Mouse (Mus musculus) liver, embryonic 14.5 days (tissue): ENCODE measurements at regions not wholly inside any gene's neighbourhood (a gene's known extent, or its start where the extent isn't known, plus 50 kb on each side); places are given as distances from the start of the nearest gene placed in this dataset.

ENCODE experiments used
- ATAC-seq: fragments of 200-750 bp; cut with Nextera tagmentation; 2 replicates; pipeline ENCODE4 v1.8.0; 2017; ENCODE audit warnings: moderate number of reproducible peaks, mild to moderate bottlenecking, moderate library complexity; ENCODE audit not compliant: insufficient read depth
- DNase-seq, 3 experiments: peaks; one replicate each; pipeline ENCODE4 v3.0.0-alpha.2; 2012 to 2013; ENCODE audit warnings: low read depth in 3 of 3, low spot score in 3 of 3
- H3K27ac ChIP-seq: fragments of 300-500 bp; sonication (generic); 2 replicates; pipeline ENCODE4 v1.5.1; 2014; ENCODE audit warnings: moderate library complexity, mild to moderate bottlenecking, control low read depth, inconsistent platforms
- H3K27me3 ChIP-seq: fragments of 300-500 bp; sonication (generic); 2 replicates; pipeline ENCODE4 v1.6.1; 2014; ENCODE audit warnings: mild to moderate bottlenecking, low read length, moderate library complexity; ENCODE audit not compliant: control insufficient read depth, insufficient read depth
- H3K36me3 ChIP-seq: fragments of 300-500 bp; sonication (generic); replicated peaks from 2 replicates; pipeline ENCODE4 v1.6.1; 2014; ENCODE audit warnings: low read depth; ENCODE audit not compliant: control insufficient read depth, insufficient read depth
- H3K4me1 ChIP-seq, 2 experiments: fragments of 200-500 bp in 1 of 2; fragments of 300-500 bp in 1 of 2; sonication (generic) in 1 of 2; replicated peaks; 2 replicates each; pipeline ENCODE4 v1.6.1; 2012 to 2014; ENCODE audit warnings: antibody characterized with exemption in 1 of 2, inconsistent platforms in 1 of 2, low read length in 1 of 2; ENCODE audit not compliant: control insufficient read depth in 2 of 2, insufficient read depth in 2 of 2
- H3K4me2 ChIP-seq: fragments of 300-500 bp; sonication (generic); 2 replicates; pipeline ENCODE4 v1.6.1; 2014; ENCODE audit warnings: low read depth, mild to moderate bottlenecking, control low read depth, moderate library complexity
- H3K4me3 ChIP-seq, 2 experiments: fragments of 200-500 bp in 1 of 2; fragments of 300-500 bp in 1 of 2; sonication (generic) in 1 of 2; 2 replicates each; pipeline ENCODE4 v1.5.1; 2012 to 2014; ENCODE audit warnings: low read depth in 2 of 2, low read length in 2 of 2, mild to moderate bottlenecking in 2 of 2, control low read depth in 1 of 2, inconsistent platforms in 1 of 2, moderate library complexity in 1 of 2; ENCODE audit not compliant: insufficient read depth in 1 of 2
- H3K9ac ChIP-seq: fragments of 300-500 bp; sonication (generic); replicated peaks from 2 replicates; pipeline ENCODE4 v1.6.1; 2014; ENCODE audit warnings: mild to moderate bottlenecking, control low read depth, moderate library complexity
- H3K9me3 ChIP-seq: fragments of 300-500 bp; sonication (generic); 2 replicates; pipeline ENCODE4 v1.6.1; 2016; ENCODE audit warnings: low read length, mixed read lengths; ENCODE audit not compliant: control insufficient read depth
- CTCF ChIP-seq: IDR thresholded peaks from 2 replicates; pipeline ENCODE4 v1.5.1; 2016; ENCODE audit warnings: antibody characterized with exemption, low read depth, control low read depth
- EP300 ChIP-seq: IDR thresholded peaks from 2 replicates; pipeline ENCODE4 v1.6.1; 2016; ENCODE audit warnings: antibody characterized with exemption, low read depth
- WGBS: fragments of 180-500 bp; shearing (Covaris S2); extraction: QIAGEN DNeasy Blood & Tissue Kit; methylation state at CpG from one replicate; pipeline ENCODE4 v1.1.7; 2014; ENCODE audit not compliant: insufficient replicate concordance; 5-methylcytosine and 5-hydroxymethylcytosine counted together

DNA sequence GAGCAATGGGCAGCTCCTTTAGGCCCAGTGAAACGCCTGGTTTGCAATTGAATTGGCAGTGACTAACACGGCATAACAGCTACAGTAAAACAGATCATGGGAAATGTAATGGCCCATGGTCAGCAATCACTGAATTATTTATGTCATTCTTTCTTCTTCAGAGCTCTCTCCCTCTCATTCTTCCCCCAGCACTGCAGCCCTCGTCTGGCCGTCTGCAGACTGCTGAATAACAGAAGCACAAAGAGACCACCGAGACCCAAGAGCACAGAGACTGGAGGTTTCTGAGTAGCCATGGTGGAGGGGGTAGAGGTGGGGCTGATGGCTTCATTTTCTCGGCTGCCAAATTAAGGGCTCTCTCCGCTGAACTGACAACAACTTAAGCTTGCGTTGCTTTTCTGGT, 130.7 kb upstream of the Tle3 start:
- no peak for DNase-seq
- WGBS: 67% methylated on average over 8 of the region's 8 CpGs
- Histone ChIP-seq H3K4me2 (no peak overlapping the region), H3K9me3 (no peaks in the 10 kb centered on the region), H3K4me3 (no peak overlapping the region), H3K36me3 (no peaks in the 10 kb centered on the region), H3K27me3 (no peaks in the 10 kb centered on the region), H3K9ac (no peak overlapping the region), H3K4me1 (no peaks in the 10 kb centered on the region; a peak in 1 of 4 replicates), H3K27ac (no peak overlapping the region)
- TF ChIP-seq CTCF (no peak), EP300 (no peak)
- ATAC-seq: no peak

DNA sequence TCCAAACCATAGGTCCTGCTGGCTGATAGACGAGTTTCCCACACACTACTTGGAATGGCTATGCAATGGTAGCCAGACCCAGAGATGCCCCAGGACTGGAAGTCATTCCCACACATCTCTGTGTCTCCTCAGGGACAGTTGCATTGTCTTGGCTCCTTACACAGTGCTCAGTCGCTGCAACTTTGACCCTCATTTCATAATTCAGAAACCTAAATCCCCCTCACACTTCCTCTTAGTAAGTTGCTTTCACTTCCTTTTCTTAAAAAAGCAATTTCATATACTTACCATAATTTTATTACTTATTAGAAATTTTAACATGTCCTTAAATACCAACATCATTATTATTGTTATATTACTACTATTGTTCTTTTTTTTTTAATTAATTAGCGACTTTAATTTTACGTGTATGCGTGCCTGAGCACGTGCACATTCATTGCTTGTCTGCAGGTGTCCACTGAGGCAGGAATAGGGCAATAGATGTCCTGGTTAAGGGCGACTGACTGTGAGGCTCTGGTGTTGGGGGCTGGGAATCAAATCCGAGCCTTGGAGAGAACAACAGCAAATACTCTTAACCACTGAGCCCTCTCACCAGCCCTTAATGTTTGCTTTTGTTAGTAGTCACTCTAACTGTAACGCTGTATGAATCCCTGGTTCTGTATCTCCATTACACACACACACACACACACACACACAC, 129.9 kb upstream of the Tle3 start:
- H3K4me3 ChIP-seq: no peak overlapping the region
- no peak for DNase-seq
- H3K9ac ChIP-seq: no peak overlapping the region
- H3K27ac ChIP-seq: no peak overlapping the region
- H3K4me1 ChIP-seq: no peaks in the 10 kb centered on the region; a peak in 1 of 4 replicates
- H3K9me3 ChIP-seq: no peaks in the 10 kb centered on the region
- H3K36me3 ChIP-seq: no peaks in the 10 kb centered on the region
- ATAC-seq: no peak
- TF ChIP-seq EP300: no peak
- TF ChIP-seq CTCF: no peak
- H3K4me2 ChIP-seq: no peak overlapping the region
- WGBS: 46% methylated on average over 9 of the region's 9 CpGs
- H3K27me3 ChIP-seq: no peaks in the 10 kb centered on the region

DNA sequence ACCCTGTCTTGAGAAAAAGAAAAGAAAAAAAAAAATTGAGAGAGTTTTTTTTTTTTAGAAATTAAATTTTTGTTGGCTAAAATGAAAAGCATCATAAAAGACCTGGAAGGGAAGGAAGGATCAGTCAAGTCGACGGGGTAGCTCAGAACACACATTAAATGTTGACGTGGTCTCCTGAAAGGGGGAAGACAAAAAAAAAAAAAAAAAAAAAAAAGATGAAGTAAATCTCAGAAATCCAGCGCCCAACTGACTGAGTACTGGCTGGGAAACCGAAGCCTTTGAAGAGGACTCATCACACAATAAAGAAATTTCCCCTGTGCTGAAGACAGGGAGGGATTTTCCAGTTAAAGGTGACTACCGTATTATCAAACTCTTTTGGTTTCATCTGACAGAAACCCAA, 128.9 kb upstream of the Tle3 start:
- Histone ChIP-seq H3K4me1 (no peaks in the 10 kb centered on the region; a peak in 1 of 4 replicates), H3K27me3 (no peaks in the 10 kb centered on the region), H3K9me3 (no peaks in the 10 kb centered on the region), H3K4me3 (no peak overlapping the region), H3K9ac (no peak overlapping the region), H3K36me3 (no peaks in the 10 kb centered on the region), H3K4me2 (no peak overlapping the region), H3K27ac (no peak overlapping the region)
- WGBS: 47% methylated on average over 6 of the region's 6 CpGs
- DNase-seq (no peak), ATAC-seq (no peak)
- no peak for TF ChIP-seq EP300
- no peak for TF ChIP-seq CTCF

DNA sequence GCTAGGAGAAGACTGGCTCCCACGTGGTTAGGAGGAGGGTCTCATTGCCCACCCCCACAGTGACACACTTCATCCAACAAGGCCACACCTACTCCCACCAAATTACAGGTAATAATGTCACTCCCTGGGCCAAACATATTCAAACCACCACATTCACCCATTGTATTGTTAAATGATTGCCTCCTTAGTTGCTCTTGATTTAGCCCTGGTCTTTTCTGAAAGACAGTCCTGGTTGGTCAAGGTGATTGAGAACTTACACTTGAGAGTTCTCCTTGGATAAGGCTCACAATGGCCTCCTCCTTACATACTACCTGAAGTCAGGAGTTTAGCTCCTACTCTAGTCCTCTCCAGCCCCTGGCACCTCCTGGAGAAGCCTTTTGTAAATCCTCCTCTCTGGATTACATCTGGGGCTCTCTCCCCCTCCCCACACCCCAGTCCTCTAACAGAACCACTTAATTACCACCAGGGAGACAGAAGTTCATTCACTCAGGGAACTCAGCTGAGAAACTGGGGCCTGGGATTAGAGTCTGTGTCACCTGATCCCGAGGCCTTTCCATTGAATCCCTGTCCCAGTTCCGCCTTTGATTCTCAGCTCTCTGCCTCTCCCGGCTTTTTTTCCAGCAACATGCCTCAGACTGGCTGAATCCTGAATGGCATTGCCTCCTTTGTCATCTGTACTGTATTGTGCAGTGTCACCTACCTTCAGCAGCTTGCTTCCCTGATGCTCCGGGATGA, 122.3 kb upstream of the Tle3 start:
- TF ChIP-seq CTCF (no peak), EP300 (no peak)
- ATAC-seq (no peak), DNase-seq (no peak)
- Histone ChIP-seq H3K27me3 (no peaks in the 10 kb centered on the region), H3K9me3 (no peaks in the 10 kb centered on the region), H3K36me3 (no peaks in the 10 kb centered on the region), H3K4me2 (no peak overlapping the region), H3K9ac (no peak overlapping the region), H3K4me1 (0 out of 4 replicates have a peak, but pooled peaks cover 0 to 2% of the 10 kb centered on the region in 2 experiments), H3K4me3 (no peak overlapping the region), H3K27ac (no peak overlapping the region)
- 59% methylated on average over 5 of the region's 5 CpGs for WGBS

DNA sequence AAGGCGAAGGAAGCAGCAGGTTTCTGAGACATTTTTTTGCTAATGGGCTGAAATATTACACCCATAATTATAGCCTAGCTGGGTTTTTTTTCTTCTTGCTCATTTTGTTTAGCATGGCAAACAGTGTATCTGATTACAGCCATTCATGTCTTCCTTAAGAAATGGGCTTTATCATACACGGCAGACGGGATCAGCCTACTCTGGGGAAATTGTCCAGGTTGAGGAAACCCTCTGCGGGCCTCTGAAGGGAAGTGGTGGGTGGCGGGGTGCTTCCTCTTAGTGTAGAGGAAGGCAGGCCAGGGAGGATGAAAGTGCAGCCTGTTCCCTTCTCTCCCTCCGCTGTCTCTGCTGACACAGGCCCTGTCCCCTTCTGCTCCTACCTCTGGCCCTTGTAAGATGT, 120.6 kb upstream of the Tle3 start:
- Histone ChIP-seq H3K27me3 (no peaks in the 10 kb centered on the region), H3K4me2 (no peak overlapping the region), H3K9ac (no peak overlapping the region), H3K27ac (no peak overlapping the region), H3K4me1 (0 out of 4 replicates have a peak, but pooled peaks cover 0 to 2% of the 10 kb centered on the region in 2 experiments), H3K36me3 (no peaks in the 10 kb centered on the region), H3K4me3 (no peak overlapping the region), H3K9me3 (no peaks in the 10 kb centered on the region)
- DNase-seq (peak in 2 of 3 experiments; percentile 7 to 22), ATAC-seq (no peak)
- TF ChIP-seq EP300 (no peak), CTCF (no peak)
- WGBS: 11% methylated on average over 6 of the region's 6 CpGs
